Mouse (Mus musculus): ENCODE measurements at regions not wholly inside any gene's neighbourhood (a gene's known extent, or its start where the extent isn't known, plus 50 kb on each side); places are given as distances from the start of the nearest gene placed in this dataset.

DNA sequence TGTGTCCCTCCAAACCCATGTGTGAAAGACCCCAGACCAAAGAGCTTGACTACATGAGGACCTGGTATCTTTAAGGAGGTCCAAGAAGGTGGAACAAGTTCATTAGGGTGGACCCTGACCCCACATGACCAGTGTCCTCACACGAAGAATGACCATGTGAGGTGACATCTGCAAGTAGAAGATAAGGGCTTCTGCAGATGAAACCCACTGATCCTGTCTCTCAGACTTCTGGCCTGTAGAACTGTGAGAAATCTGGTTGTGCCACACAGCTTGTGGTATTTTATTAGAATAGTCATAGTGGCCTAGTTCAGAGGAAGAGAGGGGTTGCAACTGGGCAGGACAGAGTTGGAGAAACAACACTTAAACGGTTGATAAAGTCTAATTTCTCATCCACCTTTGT, 141.8 kb upstream of the Kit start:
- Histone ChIP-seq H3K4me1 (no peaks in the 10 kb centered on the region), H3K9ac (no peak overlapping the region), H3K4me2 (replicated peaks) (no peak overlapping the region), H3K27me3 (no peaks in the 10 kb centered on the region), H3K27ac (no peak overlapping the region), H3K36me3 (no peaks in the 10 kb centered on the region), H3K4me3 (no peak overlapping the region), H3K9me3 (no peaks in the 10 kb centered on the region)
- ATAC-seq (ENCODE audit: low FRiP score, low read depth) = no peak
- 88% methylated on average over 2 of the region's 2 CpGs for WGBS

DNA sequence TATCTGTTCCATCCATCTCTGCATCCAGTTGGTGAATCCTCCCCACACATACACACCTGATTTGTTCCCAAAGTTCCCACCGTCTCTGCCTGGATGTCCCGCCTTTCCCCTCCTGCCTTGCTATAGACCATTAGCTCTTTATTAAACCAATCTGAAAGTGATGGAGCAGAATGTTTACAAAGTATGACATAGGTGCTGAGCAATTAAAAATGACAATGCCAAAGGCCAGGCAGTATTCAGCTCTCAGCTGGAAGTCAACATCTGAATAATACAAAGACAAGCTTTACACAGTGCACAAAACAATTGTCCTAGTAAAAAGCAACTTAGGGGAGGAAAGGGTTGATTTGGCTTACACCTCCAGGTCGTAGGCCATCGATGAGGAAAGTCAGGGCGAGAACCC, 136.8 kb upstream of the Kit start:
- no peak for ATAC-seq (ENCODE audit: low FRiP score, low read depth)
- H3K27me3 ChIP-seq = no peaks in the 10 kb centered on the region
- no peaks in the 10 kb centered on the region for H3K4me1 ChIP-seq
- H3K36me3 ChIP-seq = no peaks in the 10 kb centered on the region
- no peak overlapping the region for H3K4me2 ChIP-seq (replicated peaks)
- H3K4me3 ChIP-seq = no peak overlapping the region
- no peak overlapping the region for H3K27ac ChIP-seq
- H3K9me3 ChIP-seq = no peaks in the 10 kb centered on the region
- WGBS = 77% methylated on average over 5 of the region's 5 CpGs
- no peak overlapping the region for H3K9ac ChIP-seq

- ATAC-seq (ENCODE audit: low FRiP score, low read depth) = no peak
- peaks cover 3% of the 10 kb centered on the region; the same call in 1 of the 2 replicates for H3K4me1 ChIP-seq
- WGBS = 89% methylated on average over 3 of the region's 3 CpGs
- H3K9ac ChIP-seq = no peak overlapping the region
- no peak overlapping the region for H3K4me2 ChIP-seq (replicated peaks)
- no peak overlapping the region for H3K4me3 ChIP-seq
- 0 out of 2 replicates have a peak, but pooled peaks cover 7% of the 10 kb centered on the region for H3K27me3 ChIP-seq
- H3K36me3 ChIP-seq = no peaks in the 10 kb centered on the region
- H3K9me3 ChIP-seq = no peaks in the 10 kb centered on the region
- H3K27ac ChIP-seq = no peak overlapping the region
Observed at GRCm38 (mm10) chr5:75444024-75444604, 130.6 kb upstream of the Kit start.

DNA sequence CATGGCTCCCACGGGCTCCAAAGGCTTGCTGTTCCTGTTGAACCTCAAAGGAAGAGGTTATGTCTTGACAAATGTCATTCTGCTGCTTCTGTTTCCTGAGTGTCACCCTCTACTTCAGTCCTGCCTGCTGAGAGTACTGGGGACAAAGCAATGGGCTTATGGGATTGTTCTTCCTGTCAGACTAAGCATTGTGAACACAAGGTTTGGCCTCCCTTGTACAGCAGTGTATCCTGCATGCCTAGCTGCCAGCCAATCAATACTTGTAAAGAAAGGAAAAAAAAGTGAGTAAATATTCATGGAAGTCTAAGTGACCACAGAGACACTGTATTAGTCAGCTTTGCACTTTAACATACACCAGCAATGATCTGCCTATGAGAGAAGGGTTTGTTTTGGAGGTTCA, 128.3 kb upstream of the Kit start:
- Histone ChIP-seq H3K27ac (no peak overlapping the region), H3K9ac (no peak overlapping the region), H3K4me2 (replicated peaks) (no peak overlapping the region), H3K36me3 (no peaks in the 10 kb centered on the region), H3K27me3 (peaks cover 20% of the 10 kb centered on the region), H3K4me3 (no peak overlapping the region), H3K9me3 (no peaks in the 10 kb centered on the region), H3K4me1 (peaks cover 3% of the 10 kb centered on the region; the same call in 1 of the 2 replicates)
- no peak for ATAC-seq (ENCODE audit: low FRiP score, low read depth)
- 58% methylated on average over 1 of the region's 1 CpGs for WGBS

- Histone ChIP-seq H3K9me3 (no peaks in the 10 kb centered on the region), H3K4me1 (peaks cover 2% of the 10 kb centered on the region; the same call in 1 of the 2 replicates), H3K36me3 (no peaks in the 10 kb centered on the region), H3K27ac (no peak overlapping the region), H3K4me3 (no peak overlapping the region), H3K9ac (no peak overlapping the region), H3K27me3 (peaks cover 20% of the 10 kb centered on the region), H3K4me2 (replicated peaks) (no peak overlapping the region)
- WGBS = 57% methylated on average over 21 of the region's 21 CpGs
- no peak for ATAC-seq (ENCODE audit: low FRiP score, low read depth)
Observed at GRCm38 (mm10) chr5:75449913-75450525, 124.7 kb upstream of the Kit start.

DNA sequence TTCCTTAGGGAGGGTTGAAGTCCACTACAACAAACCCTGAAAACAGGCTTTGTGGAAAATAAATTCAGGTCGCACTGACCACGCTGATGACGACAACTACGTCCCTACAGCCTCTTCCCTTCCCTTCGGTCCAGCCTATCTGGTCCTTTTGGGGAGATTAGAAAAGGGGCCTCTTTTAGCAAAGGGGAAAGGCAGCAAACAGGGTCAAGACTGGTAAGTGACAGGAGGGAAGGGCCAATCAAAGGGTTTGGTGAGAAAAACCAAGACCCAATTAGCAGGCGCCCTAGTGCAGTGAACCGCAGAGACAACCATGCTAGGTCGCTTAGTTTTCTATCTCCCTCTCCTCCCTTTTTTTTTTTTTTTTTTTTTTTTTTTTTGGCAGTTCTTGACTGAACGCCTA, 124.2 kb upstream of the Kit start:
- Histone ChIP-seq H3K4me2 (replicated peaks) (no peak overlapping the region), H3K4me1 (0 out of 2 replicates have a peak, but pooled peaks cover 4% of the 10 kb centered on the region), H3K27me3 (peaks cover 23% of the 10 kb centered on the region), H3K9ac (no peak overlapping the region), H3K27ac (no peak overlapping the region), H3K4me3 (no peak overlapping the region), H3K9me3 (no peaks in the 10 kb centered on the region), H3K36me3 (no peaks in the 10 kb centered on the region)
- no peak for ATAC-seq (ENCODE audit: low FRiP score, low read depth)
- 61% methylated on average over 9 of the region's 9 CpGs for WGBS

- Histone ChIP-seq H3K27me3 (peaks cover 27% of the 10 kb centered on the region), H3K27ac (no peak overlapping the region), H3K9me3 (no peaks in the 10 kb centered on the region), H3K36me3 (no peaks in the 10 kb centered on the region), H3K4me3 (no peak overlapping the region), H3K9ac (no peak overlapping the region), H3K4me1 (0 out of 2 replicates have a peak, but pooled peaks cover 4% of the 10 kb centered on the region), H3K4me2 (replicated peaks) (no peak overlapping the region)
- no peak for ATAC-seq (ENCODE audit: low FRiP score, low read depth)
- WGBS = 28% methylated on average over 5 of the region's 5 CpGs
Observed at GRCm38 (mm10) chr5:75451081-75451480, 123.6 kb upstream of the Kit start.

DNA sequence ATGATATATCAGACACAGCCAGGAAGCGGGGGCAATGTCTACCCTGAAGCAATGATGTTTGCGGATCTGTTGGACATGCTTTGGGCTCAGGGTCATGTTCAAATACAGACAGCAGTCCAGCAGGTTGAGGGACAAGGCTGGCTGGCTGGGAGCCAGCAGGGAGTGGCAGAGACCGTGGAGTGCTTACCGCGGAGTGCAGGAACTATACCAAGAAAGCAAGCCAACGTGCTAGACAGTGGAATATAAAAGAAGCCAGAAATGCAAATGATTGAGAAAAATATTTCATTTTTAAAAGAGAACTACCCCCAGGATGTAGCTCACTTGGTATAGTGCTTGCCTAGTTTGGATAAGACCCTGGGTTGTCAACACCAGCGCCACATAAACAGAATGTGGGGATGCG, 123.0 kb upstream of the Kit start:
- ATAC-seq (ENCODE audit: low FRiP score, low read depth) = no peak
- Histone ChIP-seq H3K27me3 (peaks cover 27% of the 10 kb centered on the region), H3K9ac (no peak overlapping the region), H3K36me3 (no peaks in the 10 kb centered on the region), H3K4me3 (no peak overlapping the region), H3K27ac (no peak overlapping the region), H3K9me3 (no peaks in the 10 kb centered on the region), H3K4me2 (replicated peaks) (no peak overlapping the region), H3K4me1 (0 out of 2 replicates have a peak, but pooled peaks cover 4% of the 10 kb centered on the region)
- 83% methylated on average over 8 of the region's 8 CpGs for WGBS

DNA sequence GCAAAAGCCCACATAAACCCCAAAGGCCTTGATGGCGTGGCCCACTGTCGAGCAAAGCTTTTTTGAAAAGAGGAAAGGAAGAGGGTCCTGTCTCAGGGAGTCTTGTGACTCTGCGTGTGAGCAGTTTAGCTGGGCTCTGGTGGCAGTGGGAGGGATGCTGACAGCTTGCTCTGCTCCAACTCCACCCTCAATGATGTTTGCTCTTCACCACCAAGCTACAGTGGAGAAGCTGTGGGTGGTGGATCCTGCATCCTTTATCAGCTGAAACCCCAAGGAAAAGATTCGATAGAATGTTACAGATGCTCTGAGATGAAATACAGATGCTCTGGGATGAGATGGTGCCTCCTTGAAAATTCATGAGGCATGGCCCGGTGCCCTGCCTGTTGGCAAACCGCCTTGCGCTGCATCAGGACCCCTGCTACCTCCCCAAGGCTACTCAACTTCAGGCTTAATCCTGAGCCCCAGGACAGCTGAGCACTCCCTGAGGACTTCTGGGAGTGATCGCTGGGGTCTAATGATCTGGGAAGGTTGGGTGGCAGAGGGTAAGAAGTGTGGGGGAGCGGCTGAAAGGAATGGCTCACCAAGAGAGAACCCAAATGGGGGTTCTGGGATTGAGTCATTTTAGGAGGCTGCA, 120.8 kb upstream of the Kit start:
- 0 out of 2 replicates have a peak, but pooled peaks cover 4% of the 10 kb centered on the region for H3K4me1 ChIP-seq
- no peak overlapping the region for H3K4me2 ChIP-seq (replicated peaks)
- WGBS = 85% methylated on average over 9 of the region's 9 CpGs
- no peak overlapping the region for H3K27ac ChIP-seq
- no peaks in the 10 kb centered on the region for H3K9me3 ChIP-seq
- H3K36me3 ChIP-seq = no peaks in the 10 kb centered on the region
- H3K9ac ChIP-seq = no peak overlapping the region
- H3K27me3 ChIP-seq = peaks cover 22% of the 10 kb centered on the region
- no peak for ATAC-seq (ENCODE audit: low FRiP score, low read depth)
- H3K4me3 ChIP-seq = no peak overlapping the region

DNA sequence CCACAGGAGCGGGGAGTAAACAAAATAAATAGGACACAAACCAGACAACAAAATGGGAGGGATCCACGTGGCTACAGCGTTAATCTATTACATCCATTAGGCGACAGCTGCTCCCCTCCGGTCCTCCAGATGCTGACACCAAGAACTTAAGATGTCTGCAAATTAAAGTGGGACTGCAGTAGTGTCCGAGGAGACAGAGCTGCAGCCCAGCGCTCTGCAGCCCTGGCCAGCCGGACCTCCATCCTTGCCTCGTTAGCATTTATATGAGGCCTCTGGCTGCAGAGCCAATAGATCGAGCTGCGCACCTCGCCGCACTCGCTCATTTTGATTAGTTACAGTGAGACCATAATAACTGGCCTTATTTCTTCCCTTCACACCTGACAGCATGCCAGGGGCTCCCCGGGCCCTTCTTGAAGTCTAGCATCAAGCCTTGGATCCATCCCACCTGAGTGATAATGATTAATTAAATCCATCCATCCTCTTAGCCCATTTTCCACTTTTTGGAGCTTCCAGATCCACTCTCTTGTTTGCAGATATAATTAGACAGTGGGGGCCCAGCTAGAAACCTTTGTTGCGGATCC, 119.7 kb upstream of the Kit start:
- H3K36me3 ChIP-seq = no peaks in the 10 kb centered on the region
- H3K4me2 ChIP-seq (replicated peaks) = no peak overlapping the region
- peaks cover 11% of the 10 kb centered on the region for H3K27me3 ChIP-seq
- no peak overlapping the region for H3K27ac ChIP-seq
- no peak overlapping the region for H3K4me3 ChIP-seq
- no peak for ATAC-seq (ENCODE audit: low FRiP score, low read depth)
- H3K9me3 ChIP-seq = no peaks in the 10 kb centered on the region
- H3K4me1 ChIP-seq = 0 out of 2 replicates have a peak, but pooled peaks cover 8% of the 10 kb centered on the region
- WGBS = 40% methylated on average over 16 of the region's 16 CpGs
- H3K9ac ChIP-seq = no peak overlapping the region

GRCm38 (mm10) chr5:75457403-75457802, 117.3 kb upstream of the Kit start:
- no peaks in the 10 kb centered on the region for H3K36me3 ChIP-seq
- H3K4me2 ChIP-seq (replicated peaks) = no peak overlapping the region
- no peak for ATAC-seq (ENCODE audit: low FRiP score, low read depth)
- 0 out of 2 replicates have a peak, but pooled peaks cover 8% of the 10 kb centered on the region for H3K4me1 ChIP-seq
- no peaks in the 10 kb centered on the region for H3K9me3 ChIP-seq
- H3K27me3 ChIP-seq = peaks cover 6% of the 10 kb centered on the region; the same call in 1 of the 2 replicates
- H3K4me3 ChIP-seq = no peak overlapping the region
- H3K9ac ChIP-seq = no peak overlapping the region
- no peak overlapping the region for H3K27ac ChIP-seq
- 75% methylated on average over 6 of the region's 6 CpGs for WGBS

DNA sequence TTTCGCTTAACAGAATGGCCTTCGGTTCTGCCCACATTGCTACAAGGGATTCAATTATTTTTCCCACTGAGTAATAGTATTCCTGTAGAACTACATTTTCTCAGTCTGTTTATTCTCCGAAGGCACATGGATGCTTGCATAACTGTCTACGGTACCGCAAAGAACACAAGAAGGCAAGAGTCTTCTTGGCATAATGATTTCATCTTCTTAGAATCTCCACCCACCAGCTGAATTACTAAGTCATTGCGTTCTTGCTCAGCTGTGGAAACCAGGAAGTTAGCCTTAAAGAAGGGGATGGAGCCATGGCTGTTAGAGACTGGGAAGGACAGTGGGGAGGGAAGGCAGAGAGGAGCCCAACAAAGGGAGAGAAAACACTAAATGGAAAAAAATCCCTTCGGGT, 116.4 kb upstream of the Kit start:
- Histone ChIP-seq H3K27me3 (peaks cover 6% of the 10 kb centered on the region; the same call in 1 of the 2 replicates), H3K9me3 (no peaks in the 10 kb centered on the region), H3K4me3 (no peak overlapping the region), H3K4me2 (replicated peaks) (no peak overlapping the region), H3K36me3 (no peaks in the 10 kb centered on the region), H3K4me1 (0 out of 2 replicates have a peak, but pooled peaks cover 8% of the 10 kb centered on the region), H3K27ac (no peak overlapping the region), H3K9ac (no peak overlapping the region)
- no peak for ATAC-seq (ENCODE audit: low FRiP score, low read depth)
- WGBS = 90% methylated on average over 7 of the region's 7 CpGs
